Mouse (Mus musculus) ES-E14 (cell line): ENCODE data around the gene Selp. TPM values are rescaled to one million over a fixed set of nuclear protein-coding genes. Genes with fewer than 3 reads are reported as not detected.

Source experiments
- DNase-seq: peaks from one replicate; pipeline ENCODE4 v3.0.0-alpha.2; 2013; ENCODE audit warnings: low read depth, low spot score
- H3K27ac ChIP-seq: 2 replicates; pipeline ENCODE4 v1.5.1; 2012; ENCODE audit warnings: low read depth, mild to moderate bottlenecking, low read length, moderate library complexity, mixed read lengths; ENCODE audit not compliant: poor library complexity, insufficient read depth, severe bottlenecking
- H3K36me3 ChIP-seq: 2 replicates; pipeline ENCODE4 v1.6.1; 2012; ENCODE audit warnings: mild to moderate bottlenecking, low read length, moderate library complexity, mixed read lengths; ENCODE audit not compliant: control insufficient read depth, poor library complexity, insufficient read depth, severe bottlenecking
- H3K4me1 ChIP-seq, 2 experiments: fragments of 150-350 bp in 1 of 2; sonication (generic) in 1 of 2; 2 replicates each; pipeline ENCODE4 v1.6.1; 2012; ENCODE audit warnings: low read length in 2 of 2, mild to moderate bottlenecking in 1 of 2, mixed read lengths in 1 of 2; ENCODE audit not compliant: control insufficient read depth in 2 of 2, insufficient read depth in 2 of 2, poor library complexity in 1 of 2
- H3K4me3 ChIP-seq, 2 experiments: fragments of 150-350 bp in 1 of 2; sonication (generic) in 1 of 2; 2 replicates each; pipeline ENCODE4 v1.5.1; 2012; ENCODE audit warnings: low read length in 2 of 2, low read depth in 1 of 2, mild to moderate bottlenecking in 1 of 2, mixed read lengths in 1 of 2; ENCODE audit not compliant: insufficient read depth in 1 of 2, poor library complexity in 1 of 2, severe bottlenecking in 1 of 2
- H3K9ac ChIP-seq: 2 replicates; pipeline ENCODE4 v1.6.1; 2012; ENCODE audit warnings: low read depth, mild to moderate bottlenecking, low read length, mixed read lengths; ENCODE audit not compliant: poor library complexity, insufficient read depth, severe bottlenecking
- H3K9me3 ChIP-seq: fragments of 150-350 bp; sonication (generic); 2 replicates; pipeline ENCODE4 v1.6.1; 2012; ENCODE audit warnings: low read depth, mild to moderate bottlenecking, low read length; ENCODE audit not compliant: control insufficient read depth, insufficient read depth
- CHD2 ChIP-seq: IDR thresholded peaks from 2 replicates; pipeline ENCODE4 v1.6.1; 2014; ENCODE audit warnings: mild to moderate bottlenecking, low read depth, low read length, inconsistent platforms
- HCFC1 ChIP-seq: IDR thresholded peaks from 2 replicates; pipeline ENCODE4 v1.6.1; 2012; ENCODE audit warnings: low read length, inconsistent platforms, borderline replicate concordance; ENCODE audit not compliant: insufficient read depth
- MAFK ChIP-seq: IDR thresholded peaks from 2 replicates; pipeline ENCODE4 v1.6.1; 2014; ENCODE audit warnings: mild to moderate bottlenecking, low read depth, low read length, inconsistent platforms; ENCODE audit not compliant: insufficient read depth
- ZC3H11A ChIP-seq: IDR thresholded peaks from 2 replicates; pipeline ENCODE4 v1.6.1; 2012; ENCODE audit warnings: low read depth, mild to moderate bottlenecking, inconsistent platforms, low read length, borderline replicate concordance
- ZNF384 ChIP-seq: IDR thresholded peaks from 2 replicates; pipeline ENCODE4 v1.6.1; 2012; ENCODE audit warnings: low read depth, low read length, inconsistent platforms
- in situ Hi-C, 2 experiments: fragments of 600-800 bp; cut with MboI; formaldehyde crosslinking; loops; one replicate each; pipeline ENCODE4 v1.15.1; 2025; ENCODE audit warnings: low sequenced_read_pairs in 2 of 2, inconsistent platforms in 1 of 2; ENCODE audit not compliant: unreplicated experiment in 2 of 2
- total RNA-seq: library from RNA; depleted of rRNA; stranded (reverse); fragments of 300-350 nt; gene quantifications from 2 replicates; pipeline ENCODE4 v1.2.3, GENCODE M21; 2012

Gene Selp
- total RNA-seq, 1 experiment: 0.22 TPM

DNA sequence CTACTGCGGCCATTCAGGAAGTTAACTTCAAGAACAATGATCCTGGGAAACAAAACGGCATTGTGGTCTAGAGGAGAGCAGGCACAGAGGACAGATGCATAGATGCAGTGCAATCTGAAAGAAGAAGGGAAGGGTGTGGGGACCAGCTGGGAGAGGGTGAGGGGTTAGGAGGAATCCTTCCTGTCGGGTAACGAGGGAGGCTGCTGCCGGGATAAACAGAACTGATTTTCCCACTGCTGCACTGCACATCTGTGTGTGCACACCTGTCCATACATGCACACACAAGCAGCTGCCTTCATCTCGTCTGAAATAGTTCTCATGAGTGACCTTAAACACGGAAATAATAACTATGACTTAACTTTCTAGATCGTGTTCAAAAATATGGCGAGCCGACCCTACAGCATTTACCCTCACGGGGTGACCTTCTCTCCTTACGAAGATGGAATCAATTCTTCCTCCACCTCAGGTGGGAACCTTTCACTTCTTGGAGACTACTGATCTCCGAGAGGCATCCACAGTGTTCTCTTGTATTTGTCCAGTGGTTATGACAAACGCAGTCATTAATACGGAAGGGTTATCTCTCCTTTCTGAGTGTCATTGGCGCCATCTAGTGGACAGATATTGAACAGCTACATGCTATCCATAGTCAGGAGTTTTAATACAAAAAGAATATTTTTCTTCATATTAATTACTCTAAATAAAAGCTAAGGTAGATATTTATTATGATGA is 69.2 kb downstream of the Selp start:
- DNase-seq: peak; percentile 47
- no peak overlapping the region for H3K27ac ChIP-seq
- no peaks in the 10 kb centered on the region for H3K36me3 ChIP-seq
- TF ChIP-seq HCFC1 (no peak), CHD2 (no peak), ZC3H11A (0 out of 2 replicates have a peak, but pooled peaks have one; percentile 32), MAFK (no peak), ZNF384 (no peak)
- in situ Hi-C loops: no loop called here
- H3K4me3 ChIP-seq: peak overlapping the region in 1 of 2 experiments; percentile 55; a peak in 2 of 4 replicates
- no peaks in the 10 kb centered on the region for H3K4me1 ChIP-seq
- no peaks in the 10 kb centered on the region for H3K9me3 ChIP-seq
- no peak overlapping the region for H3K9ac ChIP-seq

DNA sequence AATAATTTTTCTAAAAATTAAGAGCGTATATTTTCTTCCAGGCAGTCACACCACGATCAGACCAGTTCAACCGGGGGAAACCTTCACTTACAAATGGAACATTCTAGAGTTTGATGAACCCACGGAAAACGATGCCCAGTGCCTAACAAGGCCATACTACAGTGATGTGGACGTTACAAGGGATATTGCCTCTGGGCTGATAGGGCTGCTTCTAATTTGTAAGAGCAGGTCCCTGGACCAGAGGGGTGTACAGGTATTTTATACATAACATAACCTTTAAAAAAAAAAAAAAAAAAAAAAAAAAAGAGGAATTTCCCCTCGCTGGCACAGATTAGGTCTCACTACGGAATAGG is 69.8 kb downstream of the Selp start:
- Histone ChIP-seq H3K9ac (no peak overlapping the region), H3K4me3 (no peak overlapping the region), H3K9me3 (no peaks in the 10 kb centered on the region), H3K4me1 (no peaks in the 10 kb centered on the region), H3K27ac (no peak overlapping the region), H3K36me3 (no peaks in the 10 kb centered on the region)
- in situ Hi-C loops: no loop called here
- TF ChIP-seq ZNF384 (no peak), ZC3H11A (no peak), CHD2 (no peak), MAFK (no peak), HCFC1 (no peak)
- DNase-seq: no peak

DNA sequence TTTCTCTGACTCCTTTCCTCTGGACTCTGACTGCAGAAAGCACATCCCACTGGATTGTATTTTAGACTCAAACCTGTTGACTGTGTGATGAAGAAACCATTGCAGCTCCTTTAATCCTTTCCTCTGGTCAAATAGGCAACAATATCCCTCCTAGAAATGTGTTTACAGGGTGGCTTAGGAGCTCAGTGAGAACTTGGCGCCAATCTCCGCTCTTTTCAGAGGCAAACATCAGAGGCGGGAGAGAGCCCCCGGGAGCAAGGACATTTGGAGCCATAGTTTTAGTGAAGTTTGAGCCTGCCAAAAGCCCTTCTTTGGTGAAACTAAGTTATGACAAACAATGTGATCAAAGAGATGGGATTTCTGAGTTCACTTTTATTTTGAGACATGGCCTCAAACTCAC is 70.3 kb downstream of the Selp start:
- no peak overlapping the region for H3K9ac ChIP-seq
- H3K9me3 ChIP-seq: no peaks in the 10 kb centered on the region
- H3K4me3 ChIP-seq: no peak overlapping the region
- H3K27ac ChIP-seq: no peak overlapping the region
- H3K4me1 ChIP-seq: no peaks in the 10 kb centered on the region
- in situ Hi-C loops: no loop called here
- no peak for TF ChIP-seq MAFK
- no peak for TF ChIP-seq ZC3H11A
- TF ChIP-seq CHD2: no peak
- no peaks in the 10 kb centered on the region for H3K36me3 ChIP-seq
- no peak for DNase-seq

DNA sequence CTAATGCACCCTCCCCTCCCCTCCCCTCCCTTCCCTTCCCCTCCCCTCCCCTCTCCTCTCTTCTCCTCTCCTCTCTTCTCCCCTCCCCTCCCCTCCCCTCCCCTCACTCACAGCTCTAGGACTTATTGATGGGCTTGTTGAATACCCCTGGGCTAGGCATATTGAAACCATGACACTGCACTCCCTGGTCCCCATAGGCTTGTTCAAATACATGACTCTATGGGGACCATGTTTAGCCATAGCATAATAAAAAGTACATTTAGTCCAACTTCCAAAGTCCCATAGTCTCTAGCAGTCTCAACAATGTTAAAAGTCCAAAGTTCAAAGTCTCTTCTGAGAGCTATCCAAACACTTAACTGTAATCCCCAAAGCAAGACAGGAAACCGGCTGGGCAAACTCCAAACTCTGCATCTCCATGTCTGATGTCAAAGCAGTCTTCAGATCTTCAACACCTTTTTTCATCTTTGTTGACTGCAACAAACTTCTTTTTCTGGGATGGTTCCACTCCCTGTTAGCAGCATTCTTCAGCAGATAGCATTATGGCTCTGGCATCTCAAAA is 72.0 kb downstream of the Selp start:
- Histone ChIP-seq H3K9ac (no peak overlapping the region), H3K9me3 (no peaks in the 10 kb centered on the region), H3K27ac (no peak overlapping the region), H3K4me1 (no peaks in the 10 kb centered on the region), H3K36me3 (no peaks in the 10 kb centered on the region), H3K4me3 (no peak overlapping the region)
- no peak for TF ChIP-seq ZC3H11A
- no peak for TF ChIP-seq MAFK
- no peak for TF ChIP-seq HCFC1
- no peak for TF ChIP-seq ZNF384
- TF ChIP-seq CHD2: no peak
- in situ Hi-C loops: no loop called here
- no peak for DNase-seq
